In genomic region chr15:62083347-62083746, GRCm38 (mm10) we compare ENCODE assay signal across 36 mouse cellular contexts.
"Had no signal": no experiment of that assay in that cellular context is flagged by ENCODE, and none has a peak within 500 bp of the region (broad histone marks: within the 10 kb centered on the region; RNA-seq: fewer than 3 reads in every experiment).

No protein-coding gene starts in this region.

- H3K4me3 ChIP-seq: heart, embryonic 10.5 days; heart, embryonic 12.5 days; heart, embryonic 13.5 days; heart, embryonic 15.5 days; hindbrain, embryonic 10.5 days; hindbrain, embryonic 12.5 days; hindbrain, embryonic 13.5 days; hindbrain, embryonic 15.5 days; intestine, embryonic 15.5 days; kidney, embryonic 15.5 days; layer of hippocampus, adult 2 months; left cerebral cortex, adult 2 months had no signal

- DNase-seq: heart, postnatal 10 days; heart, postnatal 14 days; heart, postnatal 36 days; heart, postnatal 4 days; kidney, adult 11 months; kidney, adult 18-20 months; kidney, adult 2 months; kidney, adult 8-10 months; kidney, adult 9 months; kidney, postnatal 10 days; kidney, postnatal 14 days; kidney, postnatal 25 days; kidney, postnatal 36 days; kidney, postnatal 4 days; layer of hippocampus, adult 9-11 months; layer of hippocampus, postnatal 36 days had no signal

- H3K27ac ChIP-seq: heart, embryonic 10.5 days; heart, embryonic 13.5 days; heart, embryonic 15.5 days; hindbrain, embryonic 10.5 days; hindbrain, embryonic 12.5 days; hindbrain, embryonic 13.5 days; hindbrain, embryonic 14.5 days; hindbrain, embryonic 15.5 days; hindbrain, postnatal 0 days; intestine, embryonic 15.5 days; kidney, embryonic 15.5 days; kidney, postnatal 0 days; layer of hippocampus, adult 2 months; left cerebral cortex, adult 2 months had no signal

- H3K36me3 ChIP-seq: heart, embryonic 10.5 days; heart, embryonic 12.5 days; heart, embryonic 13.5 days; heart, embryonic 15.5 days; hindbrain, embryonic 10.5 days; hindbrain, embryonic 12.5 days; hindbrain, embryonic 13.5 days; hindbrain, embryonic 15.5 days; intestine, embryonic 15.5 days; kidney, embryonic 15.5 days had no signal

- H3K4me1 ChIP-seq: hindbrain, embryonic 12.5 days; hindbrain, embryonic 13.5 days had no signal

- H3K9me3 ChIP-seq: heart, embryonic 10.5 days; heart, embryonic 12.5 days; heart, embryonic 13.5 days; heart, embryonic 15.5 days; hindbrain, embryonic 10.5 days; hindbrain, embryonic 12.5 days; hindbrain, embryonic 13.5 days; hindbrain, embryonic 15.5 days; intestine, embryonic 15.5 days; kidney, embryonic 15.5 days had no signal

- H3K4me2 ChIP-seq: heart, embryonic 11.5 days; heart, embryonic 12.5 days; heart, embryonic 13.5 days; heart, embryonic 15.5 days; hindbrain, embryonic 12.5 days; hindbrain, embryonic 13.5 days; hindbrain, embryonic 14.5 days; hindbrain, embryonic 15.5 days; intestine, embryonic 15.5 days; kidney, embryonic 15.5 days had no signal

- ATAC-seq: hindbrain, embryonic 16.5 days; hindbrain, postnatal 0 days; inflammation-experienced regulatory T-cells, adult 6 months; intestine, embryonic 15.5 days; intestine, embryonic 16.5 days; intestine, postnatal 0 days had no signal

- H3K9ac ChIP-seq: heart, embryonic 12.5 days; heart, embryonic 13.5 days; heart, embryonic 15.5 days; hindbrain, embryonic 12.5 days; hindbrain, embryonic 13.5 days; hindbrain, embryonic 14.5 days; hindbrain, embryonic 15.5 days; intestine, embryonic 15.5 days; kidney, embryonic 15.5 days had no signal

- H3K27me3 ChIP-seq: heart, embryonic 12.5 days; heart, embryonic 13.5 days; heart, embryonic 15.5 days; hindbrain, embryonic 12.5 days; hindbrain, embryonic 13.5 days; hindbrain, embryonic 15.5 days; intestine, embryonic 15.5 days; kidney, embryonic 15.5 days had no signal
